Mouse (Mus musculus) lung, postnatal 10 days (tissue): ENCODE measurements around the gene P4htm.

ENCODE experiments used
- DNase-seq: peaks from one replicate; pipeline ENCODE4 v3.0.0; 2021

Gene P4htm

GRCm38 (mm10) chr9:108577025-108577424 is 20.4 kb downstream of the P4htm start:
- no peak for DNase-seq

GRCm38 (mm10) chr9:108575321-108576297 is 21.9 kb downstream of the P4htm start:
- DNase-seq = no peak

- DNase-seq = no peak
These were observed 22.5 kb downstream of the P4htm start for GRCm38 (mm10) chr9:108574921-108575320.

- peak; percentile 80 for DNase-seq
These were observed 23.4 kb downstream of the P4htm start for GRCm38 (mm10) chr9:108573774-108574690.

GRCm38 (mm10) chr9:108572321-108572720 is 25.1 kb downstream of the P4htm start:
- DNase-seq = no peak

- no peak for DNase-seq
These were observed 26.0 kb downstream of the P4htm start for GRCm38 (mm10) chr9:108571401-108571973.

- peak; percentile 91 for DNase-seq
These were observed 27.1 kb downstream of the P4htm start for GRCm38 (mm10) chr9:108570207-108570896.

GRCm38 (mm10) chr9:108569381-108570206 is 27.9 kb downstream of the P4htm start, which contains the start of gene Dalrd3:
TSS of gene Dalrd3 (plus strand) at chr9:108569886.
- DNase-seq = peak; percentile 95

GRCm38 (mm10) chr9:108568511-108568921 is 29.0 kb downstream of the P4htm start:
- no peak for DNase-seq

- peak; percentile 53 for DNase-seq
These were observed 29.5 kb downstream of the P4htm start for GRCm38 (mm10) chr9:108567931-108568419.

GRCm38 (mm10) chr9:108566815-108567776 is 30.4 kb downstream of the P4htm start, which contains the start of gene Ndufaf3:
TSS of gene Ndufaf3 (minus strand) at chr9:108567434.
- DNase-seq = peak; percentile 98

GRCm38 (mm10) chr9:108565881-108566814 is 31.3 kb downstream of the P4htm start:
- no peak for DNase-seq

- DNase-seq = no peak
These were observed 33.3 kb downstream of the P4htm start for GRCm38 (mm10) chr9:108564131-108564530.

GRCm38 (mm10) chr9:108563671-108564070 is 33.8 kb downstream of the P4htm start:
- no peak for DNase-seq

GRCm38 (mm10) chr9:108560227-108560841 is 37.1 kb downstream of the P4htm start, which contains the start of gene Impdh2:
TSS of gene Impdh2 (plus strand) at chr9:108560286.
- peak; percentile 98 for DNase-seq

- no peak for DNase-seq
These were observed 38.3 kb downstream of the P4htm start for GRCm38 (mm10) chr9:108559169-108559568.

GRCm38 (mm10) chr9:108546875-108547274 is 50.6 kb downstream of the P4htm start:
- no peak for DNase-seq

- DNase-seq = no peak
These were observed 51.5 kb downstream of the P4htm start for GRCm38 (mm10) chr9:108545986-108546385.
